Mouse (Mus musculus): ENCODE results near the gene Fv1. TPM values are rescaled to one million over a fixed set of nuclear protein-coding genes. Genes with fewer than 3 reads are reported as not detected.

The Fv1 gene
- polyA plus RNA-seq, 1 experiment from 2014 or later = 10.0 TPM

DNA sequence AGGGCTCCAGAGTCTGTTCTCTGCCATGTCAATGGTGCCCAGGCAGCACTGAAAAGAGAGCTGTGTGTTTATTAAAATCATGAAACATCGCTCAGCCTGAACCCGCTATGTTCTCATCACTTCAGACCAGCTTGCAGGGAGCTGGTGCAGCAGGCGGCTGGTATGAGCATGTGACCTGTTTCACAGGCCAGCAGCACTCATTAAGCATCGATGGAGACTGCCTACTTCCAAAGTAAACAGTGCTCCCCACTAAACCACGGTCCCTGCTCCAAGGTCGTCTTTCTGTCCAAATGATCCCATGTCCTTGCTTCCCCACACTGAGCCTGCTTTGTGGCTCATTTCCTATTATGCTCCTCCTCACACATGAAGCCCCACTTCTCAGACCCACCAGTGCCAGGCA is 21.6 kb downstream of the Fv1 start:
- no peak for ATAC-seq (ENCODE audit: insufficient number of reproducible peaks, insufficient read depth, low FRiP score, low read depth)
- 79% methylated on average over 6 of the region's 6 CpGs for WGBS

DNA sequence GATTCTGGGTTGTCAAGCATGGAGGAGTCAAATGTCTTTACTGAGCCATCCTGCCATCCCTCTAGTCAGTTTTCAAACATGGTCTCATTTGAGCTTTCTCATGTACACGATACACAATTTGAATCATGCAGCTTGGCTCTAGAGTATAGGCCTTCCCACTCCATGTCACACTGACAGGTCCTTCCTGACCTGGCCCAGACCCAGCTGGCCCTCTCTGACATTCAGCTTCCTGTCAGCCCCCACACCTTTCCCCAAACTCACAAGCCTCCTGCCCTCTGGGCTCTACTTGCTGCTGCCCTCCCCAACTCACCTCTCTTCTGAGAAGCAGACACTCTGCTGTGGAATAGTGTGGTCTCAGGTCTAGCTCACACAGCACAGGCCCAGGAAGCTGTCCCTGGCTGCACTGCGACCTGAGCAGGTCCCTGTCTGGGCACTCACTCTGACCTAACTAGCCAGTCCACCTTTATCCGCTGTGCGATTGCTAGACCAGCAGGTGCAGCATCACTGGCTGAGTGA is 27.1 kb downstream of the Fv1 start:
- Histone ChIP-seq H3K9me3 (ENCODE audit: control insufficient read depth, low read depth, low read length) (no peaks in the 10 kb centered on the region), H3K9ac (replicated peaks; ENCODE audit: low read depth, low read length) (no peak overlapping the region), H3K27ac (ENCODE audit: low read length) (no peak overlapping the region), H3K4me3 (ENCODE audit: low read depth, low read length) (no peak overlapping the region), H3K4me2 (replicated peaks; ENCODE audit: low read depth, low read length) (no peak overlapping the region), H3K36me3 (ENCODE audit: control insufficient read depth, insufficient read depth, low read length) (peaks cover 67% of the 10 kb centered on the region), H3K27me3 (ENCODE audit: control insufficient read depth, insufficient read depth, low read length) (no peaks in the 10 kb centered on the region), H3K4me1 (ENCODE audit: control insufficient read depth, insufficient read depth, low read length) (no peaks in the 10 kb centered on the region)
- WGBS = 91% methylated on average over 4 of the region's 4 CpGs
- no peak for ATAC-seq (ENCODE audit: insufficient number of reproducible peaks, insufficient read depth, low FRiP score, low read depth)

More for the DNA sequence above, 21.6 kb downstream of the Fv1 start:
- H3K27ac ChIP-seq (ENCODE audit: low read length) = no peak overlapping the region
- H3K4me3 ChIP-seq (ENCODE audit: low read depth, low read length) = no peak overlapping the region
- H3K36me3 ChIP-seq (ENCODE audit: control insufficient read depth, insufficient read depth, low read length) = peaks cover 54% of the 10 kb centered on the region
- no peaks in the 10 kb centered on the region for H3K9me3 ChIP-seq (ENCODE audit: control insufficient read depth, low read depth, low read length)
- H3K27me3 ChIP-seq (ENCODE audit: control insufficient read depth, insufficient read depth, low read length) = no peaks in the 10 kb centered on the region
- no peaks in the 10 kb centered on the region for H3K4me1 ChIP-seq (ENCODE audit: control insufficient read depth, insufficient read depth, low read length)
- H3K9ac ChIP-seq (replicated peaks; ENCODE audit: low read depth, low read length) = no peak overlapping the region
- H3K4me2 ChIP-seq (replicated peaks; ENCODE audit: low read depth, low read length) = no peak overlapping the region

DNA sequence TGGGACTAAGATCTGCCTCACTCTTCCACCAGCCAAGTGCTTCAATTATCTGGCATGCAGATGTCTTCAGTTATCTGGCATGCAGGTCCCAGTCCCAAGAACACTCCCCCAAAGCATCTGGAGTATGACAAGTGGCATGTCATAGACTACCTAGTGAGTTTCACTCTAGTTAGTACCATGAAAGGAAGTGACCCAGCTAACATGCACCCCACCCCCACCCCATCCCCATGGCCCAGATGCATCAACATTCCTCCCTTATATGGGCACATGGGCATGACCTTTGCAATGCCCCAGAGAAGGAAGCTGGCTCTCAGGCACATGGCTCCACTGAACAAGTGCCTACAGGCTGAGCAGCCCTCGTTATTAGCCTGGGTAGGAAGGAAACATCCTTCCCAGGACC is 27.6 kb downstream of the Fv1 start:
- Histone ChIP-seq H3K27me3 (ENCODE audit: control insufficient read depth, insufficient read depth, low read length) (no peaks in the 10 kb centered on the region), H3K9me3 (ENCODE audit: control insufficient read depth, low read depth, low read length) (no peaks in the 10 kb centered on the region), H3K4me3 (ENCODE audit: low read depth, low read length) (no peak overlapping the region), H3K27ac (ENCODE audit: low read length) (no peak overlapping the region), H3K9ac (replicated peaks; ENCODE audit: low read depth, low read length) (no peak overlapping the region), H3K4me1 (ENCODE audit: control insufficient read depth, insufficient read depth, low read length) (no peaks in the 10 kb centered on the region), H3K36me3 (ENCODE audit: control insufficient read depth, insufficient read depth, low read length) (peaks cover 67% of the 10 kb centered on the region), H3K4me2 (replicated peaks; ENCODE audit: low read depth, low read length) (no peak overlapping the region)
- no peak for ATAC-seq (ENCODE audit: insufficient number of reproducible peaks, insufficient read depth, low FRiP score, low read depth)
- WGBS = 60% methylated on average over 1 of the region's 1 CpGs

DNA sequence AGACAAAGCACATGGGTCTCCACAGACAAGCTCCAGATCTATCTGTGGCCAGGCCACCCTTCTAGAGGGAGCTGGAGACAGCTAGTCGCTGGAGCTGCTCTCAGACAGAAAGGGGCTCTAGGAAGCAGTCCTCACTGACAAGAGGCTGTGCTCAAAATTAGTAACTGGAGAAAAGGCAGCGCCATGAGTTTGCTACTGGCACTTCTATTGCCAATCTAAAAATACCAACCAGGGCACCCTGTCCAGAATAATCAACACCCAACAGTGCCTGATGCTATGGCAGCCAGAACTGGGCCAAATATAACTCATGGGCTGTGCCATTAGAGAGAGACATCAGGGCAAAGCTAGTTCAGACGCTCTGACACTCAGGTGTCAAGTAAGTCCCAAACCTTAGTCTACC is 28.6 kb downstream of the Fv1 start:
- ATAC-seq (ENCODE audit: insufficient number of reproducible peaks, insufficient read depth, low FRiP score, low read depth) = no peak

DNA sequence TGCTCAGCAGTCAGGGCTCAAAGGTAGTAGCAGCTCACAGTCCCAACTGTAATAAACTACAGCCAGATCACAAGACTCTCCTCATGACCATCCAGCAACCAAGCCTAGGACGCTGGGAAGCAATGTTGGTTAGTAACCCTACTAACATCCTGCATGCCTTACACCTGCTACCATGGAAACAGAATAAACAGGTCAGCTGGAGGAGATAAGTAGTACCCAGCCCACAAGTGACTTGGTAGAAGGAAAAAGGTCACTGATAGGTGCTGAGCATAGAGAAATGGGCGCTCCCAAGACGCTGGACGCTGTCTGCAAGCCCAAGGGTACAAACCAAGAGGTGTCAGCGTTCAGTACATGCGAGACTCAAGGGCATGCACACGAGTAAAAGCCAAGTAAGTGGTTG is 31.7 kb downstream of the Fv1 start:
- WGBS = 79% methylated on average over 7 of the region's 7 CpGs
- H3K9ac ChIP-seq (replicated peaks; ENCODE audit: low read depth, low read length) = no peak overlapping the region
- no peak overlapping the region for H3K4me2 ChIP-seq (replicated peaks; ENCODE audit: low read depth, low read length)
- H3K36me3 ChIP-seq (ENCODE audit: control insufficient read depth, insufficient read depth, low read length) = peaks cover 51% of the 10 kb centered on the region
- H3K4me3 ChIP-seq (ENCODE audit: low read depth, low read length) = no peak overlapping the region
- H3K27ac ChIP-seq (ENCODE audit: low read length) = no peak overlapping the region
- H3K27me3 ChIP-seq (ENCODE audit: control insufficient read depth, insufficient read depth, low read length) = no peaks in the 10 kb centered on the region
- no peak for ATAC-seq (ENCODE audit: insufficient number of reproducible peaks, insufficient read depth, low FRiP score, low read depth)
- no peaks in the 10 kb centered on the region for H3K9me3 ChIP-seq (ENCODE audit: control insufficient read depth, low read depth, low read length)
- H3K4me1 ChIP-seq (ENCODE audit: control insufficient read depth, insufficient read depth, low read length) = peaks cover 6% of the 10 kb centered on the region; the same call in 1 of the 2 replicates

More for the DNA sequence above, 28.6 kb downstream of the Fv1 start:
- H3K4me1 ChIP-seq (ENCODE audit: control insufficient read depth, insufficient read depth, low read length) = no peaks in the 10 kb centered on the region
- 81% methylated on average over 3 of the region's 3 CpGs for WGBS
- no peak overlapping the region for H3K4me2 ChIP-seq (replicated peaks; ENCODE audit: low read depth, low read length)
- no peaks in the 10 kb centered on the region for H3K27me3 ChIP-seq (ENCODE audit: control insufficient read depth, insufficient read depth, low read length)
- H3K9me3 ChIP-seq (ENCODE audit: control insufficient read depth, low read depth, low read length) = no peaks in the 10 kb centered on the region
- peaks cover 63% of the 10 kb centered on the region for H3K36me3 ChIP-seq (ENCODE audit: control insufficient read depth, insufficient read depth, low read length)
- H3K4me3 ChIP-seq (ENCODE audit: low read depth, low read length) = no peak overlapping the region
- no peak overlapping the region for H3K27ac ChIP-seq (ENCODE audit: low read length)
- no peak overlapping the region for H3K9ac ChIP-seq (replicated peaks; ENCODE audit: low read depth, low read length)

DNA sequence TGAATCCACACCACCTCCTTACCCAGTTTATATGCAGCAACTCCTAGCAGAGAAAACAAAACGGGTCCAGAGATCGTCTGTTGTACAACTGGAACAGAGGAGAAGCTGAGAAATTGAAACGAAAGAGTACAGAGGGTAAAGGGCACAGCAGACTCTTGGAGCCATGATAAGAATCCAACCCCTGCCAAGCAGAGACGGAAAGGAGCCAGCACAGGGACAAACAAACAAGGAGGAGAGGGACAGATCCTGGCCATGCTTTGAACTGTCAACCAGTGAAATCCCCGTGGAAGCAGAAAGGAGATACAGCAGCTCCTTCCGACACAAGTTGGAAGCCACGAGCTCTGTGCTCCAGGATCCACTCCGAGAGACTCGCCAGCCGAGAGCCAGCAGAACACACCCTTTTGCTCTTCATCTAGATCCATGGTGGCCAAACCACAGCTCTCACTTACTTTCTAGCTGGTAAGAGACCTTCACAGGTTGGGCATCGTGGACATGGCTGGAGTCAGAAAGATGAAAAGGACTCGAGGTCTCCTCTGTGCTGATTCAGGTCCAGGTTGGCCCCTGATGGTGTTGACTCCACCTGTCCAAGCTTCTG is 34.2 kb downstream of the Fv1 start:
- H3K4me3 ChIP-seq (ENCODE audit: low read depth, low read length) = 0 out of 2 replicates have a peak overlapping the region, but pooled peaks have one; percentile 82
- H3K4me2 ChIP-seq (replicated peaks; ENCODE audit: low read depth, low read length) = no peak overlapping the region
- H3K27ac ChIP-seq (ENCODE audit: low read length) = no peak overlapping the region
- peaks cover 6% of the 10 kb centered on the region; the same call in 1 of the 2 replicates for H3K4me1 ChIP-seq (ENCODE audit: control insufficient read depth, insufficient read depth, low read length)
- H3K9me3 ChIP-seq (ENCODE audit: control insufficient read depth, low read depth, low read length) = no peaks in the 10 kb centered on the region
- H3K36me3 ChIP-seq (ENCODE audit: control insufficient read depth, insufficient read depth, low read length) = peaks cover 27% of the 10 kb centered on the region; the same call in 1 of the 2 replicates
- ATAC-seq (ENCODE audit: insufficient number of reproducible peaks, insufficient read depth, low FRiP score, low read depth) = no peak
- no peak overlapping the region for H3K9ac ChIP-seq (replicated peaks; ENCODE audit: low read depth, low read length)
- WGBS = 93% methylated on average over 12 of the region's 12 CpGs
- no peaks in the 10 kb centered on the region for H3K27me3 ChIP-seq (ENCODE audit: control insufficient read depth, insufficient read depth, low read length)

DNA sequence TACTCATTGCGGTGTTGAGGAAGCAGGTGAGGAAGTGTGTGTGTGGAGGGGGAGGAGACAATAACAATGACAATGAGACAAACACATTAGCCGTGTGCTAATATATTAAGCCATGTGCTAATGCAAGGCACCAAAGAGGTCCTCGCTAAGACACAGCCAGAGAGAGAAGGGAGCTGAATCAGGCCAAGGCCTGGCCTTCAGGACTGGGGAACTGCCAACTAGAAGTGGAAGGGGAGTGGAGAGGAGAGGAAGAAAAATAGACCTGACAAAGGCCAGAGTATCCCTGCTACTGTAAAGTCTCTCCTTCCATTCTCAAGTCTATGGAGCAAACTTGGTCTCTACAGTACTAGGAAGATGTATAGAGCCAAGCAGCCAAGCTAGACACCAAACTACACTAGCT is 34.8 kb downstream of the Fv1 start:
- WGBS = 72% methylated on average over 3 of the region's 3 CpGs

DNA sequence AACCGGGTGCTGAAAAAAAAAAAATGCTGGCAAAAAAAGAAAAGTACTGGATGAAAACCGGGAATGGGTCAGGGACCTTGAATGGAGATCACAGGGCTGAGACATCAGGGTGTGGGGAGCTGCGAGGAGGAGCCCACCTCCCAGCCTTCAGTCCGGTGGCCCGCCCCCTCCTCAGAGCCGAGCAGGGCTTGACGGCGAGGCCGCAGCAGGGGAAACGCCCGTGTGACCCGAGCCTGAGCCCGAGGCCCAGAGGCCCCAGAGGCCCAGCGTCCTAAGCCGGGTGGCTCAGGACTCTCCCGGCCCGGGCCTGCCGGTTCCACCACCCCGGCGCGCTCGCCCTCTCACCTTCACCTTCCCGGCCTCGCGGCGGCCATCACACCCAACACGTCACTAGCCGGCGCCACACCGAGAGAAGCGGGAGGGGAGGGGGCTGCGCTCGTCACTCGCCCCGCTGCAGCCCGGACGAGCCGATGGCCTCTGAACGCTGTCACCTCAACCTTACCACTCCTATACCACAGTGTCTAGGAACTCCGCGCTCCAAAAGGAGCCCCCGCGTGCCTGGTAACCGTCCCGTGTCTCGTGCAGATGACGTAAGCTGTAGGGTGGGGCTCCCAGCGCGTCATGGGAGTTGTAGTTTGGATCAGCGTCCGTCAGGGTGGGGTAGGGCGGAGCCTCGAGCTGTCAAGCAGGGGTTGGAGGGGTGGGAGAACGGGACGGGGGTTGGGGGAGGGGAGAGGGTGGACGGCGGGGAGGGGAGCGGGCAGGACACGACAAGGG is 35.7 kb downstream of the Fv1 start, which contains the start of gene Mfn2:
TSS of gene Mfn2 (minus strand) at position 392 of the 777 bp plus-strand sequence.
- Histone ChIP-seq H3K4me3 (ENCODE audit: low read depth, low read length) (peak within 1 kb of the TSS; percentile 82), H3K27ac (ENCODE audit: low read length) (peak within 1 kb of the TSS; percentile 72), H3K4me2 (replicated peaks; ENCODE audit: low read depth, low read length) (peak within 1 kb of the TSS; percentile 78), H3K4me1 (ENCODE audit: control insufficient read depth, insufficient read depth, low read length) (peaks cover 6% of the 10 kb centered on the region; the same call in 1 of the 2 replicates), H3K9me3 (ENCODE audit: control insufficient read depth, low read depth, low read length) (no peaks in the 10 kb centered on the region), H3K36me3 (ENCODE audit: control insufficient read depth, insufficient read depth, low read length) (peaks cover 12% of the 10 kb centered on the region; the same call in 1 of the 2 replicates), H3K9ac (replicated peaks; ENCODE audit: low read depth, low read length) (peak within 1 kb of the TSS; percentile 72), H3K27me3 (ENCODE audit: control insufficient read depth, insufficient read depth, low read length) (no peaks in the 10 kb centered on the region)
- ATAC-seq (ENCODE audit: insufficient number of reproducible peaks, insufficient read depth, low FRiP score, low read depth) = peak; percentile 93
- WGBS = under 1% methylated on average over 58 of the region's 59 CpGs

More for the DNA sequence above, 34.8 kb downstream of the Fv1 start:
- H3K36me3 ChIP-seq (ENCODE audit: control insufficient read depth, insufficient read depth, low read length) = peaks cover 21% of the 10 kb centered on the region; the same call in 1 of the 2 replicates
- H3K4me2 ChIP-seq (replicated peaks; ENCODE audit: low read depth, low read length) = peak overlapping the region; percentile 78
- peaks cover 6% of the 10 kb centered on the region; the same call in 1 of the 2 replicates for H3K4me1 ChIP-seq (ENCODE audit: control insufficient read depth, insufficient read depth, low read length)
- peak overlapping the region; percentile 82 for H3K4me3 ChIP-seq (ENCODE audit: low read depth, low read length)
- peak overlapping the region; percentile 72; the same call in 1 of the 2 replicates for H3K9ac ChIP-seq (replicated peaks; ENCODE audit: low read depth, low read length)
- no peaks in the 10 kb centered on the region for H3K27me3 ChIP-seq (ENCODE audit: control insufficient read depth, insufficient read depth, low read length)
- no peak for ATAC-seq (ENCODE audit: insufficient number of reproducible peaks, insufficient read depth, low FRiP score, low read depth)
- H3K9me3 ChIP-seq (ENCODE audit: control insufficient read depth, low read depth, low read length) = no peaks in the 10 kb centered on the region
- no peak overlapping the region for H3K27ac ChIP-seq (ENCODE audit: low read length)

Data from stomach, embryonic 14.5 days (tissue).